8 mouse cellular contexts compared by ENCODE assay signal in the genomic region with DNA sequence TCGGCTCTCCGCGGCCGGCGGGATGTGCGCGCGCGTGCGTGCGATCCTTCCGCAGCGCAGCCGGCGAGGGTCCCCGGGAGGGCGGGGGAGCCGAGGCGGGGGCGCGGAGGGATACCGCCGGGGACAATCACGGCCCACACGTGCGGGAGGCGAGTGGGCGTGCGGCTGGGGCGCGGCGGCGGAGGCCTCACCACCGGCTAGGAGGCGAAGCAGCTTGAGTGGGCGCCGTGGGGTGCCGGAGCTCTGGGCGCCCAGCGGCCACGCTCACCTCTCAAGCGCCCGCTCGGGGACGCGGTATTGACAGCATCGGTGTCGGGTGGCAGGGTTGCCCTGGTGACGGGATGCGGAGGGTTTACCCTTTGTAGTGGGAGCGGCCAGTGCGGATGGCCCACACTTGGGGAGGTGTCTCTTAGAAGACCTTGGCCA. TPM values are rescaled to one million over a fixed set of nuclear protein-coding genes. Genes with fewer than 3 reads are reported as not detected.
A peak's percentile ranks its signal among the peaks of the same experiment; 100 is the strongest.
DNase-seq lines count a peak whose midpoint lies in the region; ATAC-seq lines count a peak whose summit lies in the region.

A gene (minus strand): TSS at position 320 of the 426 bp plus-strand sequence.

- under 1% methylated on average over 41 of the region's 52 CpGs for whole genome bisulfite sequencing in hindbrain, embryonic 12.5 days

- H3K36me3 ChIP-seq in hindbrain, embryonic 12.5 days: peaks cover 9% of the 10 kb centered on the region

- peak; percentile 92 for DNase-seq in Muller cell, postnatal 12 days (ENCODE audit: inconsistent ontology term)
- DNase-seq in cerebellum, adult 9-11 months: peak; percentile 84
- peak; percentile 61 to 74 for DNase-seq in frontal cortex, postnatal 25 days (ENCODE audit: low spot score in 2 of 2)
- peak; percentile 81 to 85 for DNase-seq in layer of hippocampus, postnatal 36 days
- peak; percentile 29 for DNase-seq in lung, postnatal 25 days (ENCODE audit: low spot score)
- DNase-seq in retina, postnatal 7 days (ENCODE audit: low read depth, low spot score): peak; percentile 85
- peak; percentile 36 for DNase-seq in urinary bladder, postnatal 10 days (ENCODE audit: low spot score)

- peak; percentile 90 for ATAC-seq in hindbrain, embryonic 12.5 days (ENCODE audit: low FRiP score)

- peaks cover 12% of the 10 kb centered on the region for H3K4me1 ChIP-seq in hindbrain, embryonic 12.5 days

- peak within 1 kb of the TSS; percentile 100 for H3K27ac ChIP-seq in hindbrain, embryonic 12.5 days

- H3K4me2 ChIP-seq in hindbrain, embryonic 12.5 days (replicated peaks): peak within 1 kb of the TSS; percentile 53

- H3K9me3 ChIP-seq in hindbrain, embryonic 12.5 days (replicated peaks): no peaks in the 10 kb centered on the region

- peak within 1 kb of the TSS; percentile 94 for H3K4me3 ChIP-seq in hindbrain, embryonic 12.5 days

- peak within 1 kb of the TSS; percentile 98 for H3K9ac ChIP-seq in hindbrain, embryonic 12.5 days

- no peaks in the 10 kb centered on the region for H3K27me3 ChIP-seq in hindbrain, embryonic 12.5 days

RNA-seq across cellular contexts. Expression of the gene that starts here (rescaled TPM):
- polyA plus RNA-seq in hindbrain, embryonic 12.5 days (2016; fragmentation: Nextera tagmentation; extraction: Ambion mirVana): 402 and 407 TPM in 2 replicates
- 100 to 1,000 TPM; 529 to 554 TPM for total RNA-seq in layer of hippocampus, postnatal 36 days (2021)

Comparison
In these comparisons a context has a peak if more than half of its experiments do, and no peak if none do; other contexts are left out.
1. Peak in every context shown above with its lines: DNase-seq, ATAC-seq, H3K4me3 ChIP-seq and H3K27ac ChIP-seq.
2. DNase-seq: peak in every context shown above with its lines; median percentile 92 in Muller cell, postnatal 12 days; 85 in retina, postnatal 7 days; 84 in cerebellum, adult 9-11 months; 83 in layer of hippocampus, postnatal 36 days; 68 in frontal cortex, postnatal 25 days; 36 in urinary bladder, postnatal 10 days; 29 in lung, postnatal 25 days.